Mouse (Mus musculus): Measurements from ENCODE around the gene Tctn1.

GRCm38 (mm10) chr5:122311692-122312091, 47.4 kb upstream of the Tctn1 start:
- TF ChIP-seq CTCF (IDR thresholded peaks at IDR 0.05; ENCODE audit: low read depth, low read length), result no peak
- TF ChIP-seq POLR2A (IDR thresholded peaks at IDR 0.05; ENCODE audit: extremely low read depth, insufficient read depth, low read length), result no peak

Data from liver, adult 2 months (tissue).